Mouse (Mus musculus) CH12.LX (cell line): ENCODE measurements around the gene Iqschfp.

Source experiments
- CHD2 ChIP-seq: IDR thresholded peaks from 2 replicates; pipeline ENCODE4 v1.6.1; 2011; ENCODE audit warnings: low read length, improper control_type of control experiment
- E2F4 ChIP-seq: IDR thresholded peaks from 2 replicates; pipeline ENCODE4 v1.6.1; 2011; ENCODE audit warnings: low read depth, low read length, improper control_type of control experiment; ENCODE audit not compliant: insufficient replicate concordance
- EP300 ChIP-seq: IDR thresholded peaks from 2 replicates; pipeline ENCODE4 v1.6.1; 2011; ENCODE audit warnings: low read length, improper control_type of control experiment
- MAFK ChIP-seq: IDR thresholded peaks from 2 replicates; pipeline ENCODE4 v1.6.1; 2011; ENCODE audit warnings: low read length, improper control_type of control experiment; ENCODE audit not compliant: insufficient replicate concordance
- POLR2A ChIP-seq: IDR thresholded peaks from 2 replicates; pipeline ENCODE4 v1.6.1; 2011; ENCODE audit warnings: low read depth, mild to moderate bottlenecking, improper control_type of control experiment, low read length
- RCOR1 ChIP-seq: conservative IDR thresholded peaks from 2 replicates; pipeline ENCODE4 v1.6.1; 2012; ENCODE audit warnings: low read depth, mild to moderate bottlenecking, inconsistent platforms, low read length, improper control_type of control experiment
- SIN3A ChIP-seq: IDR thresholded peaks from 2 replicates; pipeline ENCODE4 v1.6.1; 2012; ENCODE audit warnings: low read length, improper control_type of control experiment, inconsistent platforms
- SMC3 ChIP-seq: IDR thresholded peaks from 2 replicates; pipeline ENCODE4 v1.6.1; 2011; ENCODE audit warnings: low read depth, low read length, improper control_type of control experiment
- USF2 ChIP-seq: conservative IDR thresholded peaks from 2 replicates; pipeline ENCODE4 v1.6.1; 2011; ENCODE audit warnings: low read depth, low read length, improper control_type of control experiment
- ZKSCAN1 ChIP-seq: IDR thresholded peaks from 2 replicates; pipeline ENCODE4 v1.6.1; 2012; ENCODE audit warnings: low read depth, inconsistent platforms, low read length, improper control_type of control experiment, borderline replicate concordance

GRCm38 (mm10) chr3:68160175-68160574 is 268.1 kb downstream of the Iqschfp start:
- TF ChIP-seq POLR2A (no peak), CHD2 (no peak), SIN3A (no peak), EP300 (no peak), RCOR1 (no peak), ZKSCAN1 (no peak), SMC3 (no peak), E2F4 (no peak), MAFK (no peak), USF2 (no peak)
